Mouse (Mus musculus) forebrain, embryonic 11.5 days (tissue): ENCODE data around the gene Kif26a. TPM values are rescaled to one million over a fixed set of nuclear protein-coding genes. Genes with fewer than 3 reads are reported as not detected.

Experiments
- ATAC-seq: fragments of 200-750 bp; cut with Nextera tagmentation; replicated peaks from 2 replicates; pipeline ENCODE4 v1.8.0; 2017; ENCODE audit warnings: moderate TSS enrichment; ENCODE audit not compliant: low FRiP score
- DNase-seq: peaks from one replicate; pipeline ENCODE4 v3.0.0-alpha.2; 2017; ENCODE audit warnings: low spot score
- H3K27ac ChIP-seq: fragments of 300-500 bp; sonication (generic); 2 replicates; pipeline ENCODE4 v1.5.1; 2014; ENCODE audit warnings: low read depth, low read length
- H3K27me3 ChIP-seq: fragments of 300-500 bp; sonication (generic); 2 replicates; pipeline ENCODE4 v1.6.1; 2014; ENCODE audit warnings: mild to moderate bottlenecking, low read length, mixed read lengths; ENCODE audit not compliant: control insufficient read depth, insufficient read depth
- H3K36me3 ChIP-seq: fragments of 300-500 bp; sonication (generic); 2 replicates; pipeline ENCODE4 v1.6.1; 2014; ENCODE audit warnings: mild to moderate bottlenecking, low read length, moderate library complexity, mixed read lengths; ENCODE audit not compliant: control insufficient read depth, insufficient read depth
- H3K4me1 ChIP-seq: fragments of 300-500 bp; sonication (generic); replicated peaks from 2 replicates; pipeline ENCODE4 v1.6.1; 2014; ENCODE audit warnings: low read length, mixed read lengths; ENCODE audit not compliant: control insufficient read depth, insufficient read depth
- H3K4me2 ChIP-seq: fragments of 300-500 bp; sonication (generic); 2 replicates; pipeline ENCODE4 v1.6.1; 2014; ENCODE audit warnings: low read depth, mild to moderate bottlenecking, low read length, moderate library complexity, mixed read lengths; ENCODE audit not compliant: severe bottlenecking
- H3K4me3 ChIP-seq: fragments of 300-500 bp; sonication (generic); 2 replicates; pipeline ENCODE4 v1.5.1; 2014; ENCODE audit warnings: low read depth, low read length
- H3K9ac ChIP-seq: fragments of 300-500 bp; sonication (generic); 2 replicates; pipeline ENCODE4 v1.6.1; 2014; ENCODE audit warnings: low read length
- H3K9me3 ChIP-seq: fragments of 300-500 bp; sonication (generic); 2 replicates; pipeline ENCODE4 v1.6.1; 2016; ENCODE audit warnings: low read length, mixed read lengths; ENCODE audit not compliant: control insufficient read depth
- WGBS: fragments of 180-500 bp; shearing (Covaris S2); extraction: QIAGEN DNeasy Blood & Tissue Kit; methylation state at CpG from one replicate; pipeline ENCODE4 v1.1.7; 2014; 5-methylcytosine and 5-hydroxymethylcytosine counted together
- polyA plus RNA-seq: library from polyadenylated mRNA; unstranded; fragments of >200 nt; fragmentation: Nextera tagmentation; extraction: Ambion mirVana; gene quantifications from 2 replicates; pipeline ENCODE4 v1.2.1, GENCODE M21; 2014

Kif26a gene
- polyA plus RNA-seq, 1 experiment from 2014 or later = 7.1 TPM

GRCm38 (mm10) chr12:112108696-112109445, 37.1 kb upstream of the Kif26a start:
- Histone ChIP-seq H3K4me2 (no peak overlapping the region), H3K9ac (no peak overlapping the region), H3K4me1 (peaks cover 8% of the 10 kb centered on the region), H3K9me3 (no peaks in the 10 kb centered on the region), H3K36me3 (no peaks in the 10 kb centered on the region), H3K27me3 (no peaks in the 10 kb centered on the region), H3K4me3 (no peak overlapping the region), H3K27ac (no peak overlapping the region)
- DNase-seq = no peak
- ATAC-seq = no peak
- WGBS = 90% methylated on average over 11 of the region's 11 CpGs

GRCm38 (mm10) chr12:112109701-112110100, 36.3 kb upstream of the Kif26a start:
- ATAC-seq = no peak

GRCm38 (mm10) chr12:112111323-112111722, 34.7 kb upstream of the Kif26a start:
- no peaks in the 10 kb centered on the region for H3K36me3 ChIP-seq
- no peak overlapping the region for H3K27ac ChIP-seq
- H3K9ac ChIP-seq = no peak overlapping the region
- no peak for ATAC-seq
- H3K27me3 ChIP-seq = no peaks in the 10 kb centered on the region
- no peaks in the 10 kb centered on the region for H3K9me3 ChIP-seq
- 87% methylated on average over 5 of the region's 5 CpGs for WGBS
- H3K4me3 ChIP-seq = no peak overlapping the region
- no peak overlapping the region for H3K4me2 ChIP-seq
- no peak for DNase-seq
- peaks cover 8% of the 10 kb centered on the region for H3K4me1 ChIP-seq

More at GRCm38 (mm10) chr12:112109701-112110100, 36.3 kb upstream of the Kif26a start:
- WGBS = 83% methylated on average over 9 of the region's 9 CpGs
- peaks cover 8% of the 10 kb centered on the region for H3K4me1 ChIP-seq
- H3K27ac ChIP-seq = no peak overlapping the region
- DNase-seq = no peak
- no peak overlapping the region for H3K9ac ChIP-seq
- no peak overlapping the region for H3K4me2 ChIP-seq
- H3K27me3 ChIP-seq = no peaks in the 10 kb centered on the region
- H3K9me3 ChIP-seq = no peaks in the 10 kb centered on the region
- H3K36me3 ChIP-seq = no peaks in the 10 kb centered on the region
- H3K4me3 ChIP-seq = no peak overlapping the region

GRCm38 (mm10) chr12:112112235-112112634, 33.8 kb upstream of the Kif26a start:
- Histone ChIP-seq H3K27ac (no peak overlapping the region), H3K9me3 (no peaks in the 10 kb centered on the region), H3K9ac (no peak overlapping the region), H3K4me2 (no peak overlapping the region), H3K4me3 (no peak overlapping the region), H3K27me3 (no peaks in the 10 kb centered on the region), H3K4me1 (peaks cover 7% of the 10 kb centered on the region), H3K36me3 (no peaks in the 10 kb centered on the region)
- ATAC-seq (no peak), DNase-seq (no peak)
- WGBS = 88% methylated on average over 6 of the region's 6 CpGs

GRCm38 (mm10) chr12:112112686-112113396, 33.2 kb upstream of the Kif26a start:
- Histone ChIP-seq H3K36me3 (no peaks in the 10 kb centered on the region), H3K4me3 (no peak overlapping the region), H3K27me3 (no peaks in the 10 kb centered on the region), H3K27ac (no peak overlapping the region), H3K9me3 (no peaks in the 10 kb centered on the region), H3K4me2 (no peak overlapping the region), H3K4me1 (peaks cover 7% of the 10 kb centered on the region), H3K9ac (no peak overlapping the region)
- ATAC-seq (peak; percentile 54), DNase-seq (no peak)
- 17% methylated on average over 13 of the region's 13 CpGs for WGBS

GRCm38 (mm10) chr12:112113710-112114109, 32.3 kb upstream of the Kif26a start:
- Histone ChIP-seq H3K36me3 (no peaks in the 10 kb centered on the region), H3K9ac (no peak overlapping the region), H3K27me3 (no peaks in the 10 kb centered on the region), H3K4me1 (peaks cover 7% of the 10 kb centered on the region), H3K27ac (no peak overlapping the region), H3K4me2 (no peak overlapping the region), H3K4me3 (no peak overlapping the region), H3K9me3 (no peaks in the 10 kb centered on the region)
- DNase-seq (peak; percentile 90), ATAC-seq (peak; percentile 58)
- WGBS = 12% methylated on average over 7 of the region's 7 CpGs

- H3K9ac ChIP-seq = no peak overlapping the region
- no peak for ATAC-seq
- H3K4me1 ChIP-seq = peaks cover 7% of the 10 kb centered on the region
- H3K4me2 ChIP-seq = no peak overlapping the region
- DNase-seq = no peak
- WGBS = 85% methylated on average over 5 of the region's 5 CpGs
- H3K27me3 ChIP-seq = no peaks in the 10 kb centered on the region
- no peaks in the 10 kb centered on the region for H3K36me3 ChIP-seq
- no peaks in the 10 kb centered on the region for H3K9me3 ChIP-seq
- H3K4me3 ChIP-seq = no peak overlapping the region
- H3K27ac ChIP-seq = no peak overlapping the region
These were observed 29.0 kb upstream of the Kif26a start for GRCm38 (mm10) chr12:112117006-112117405.

GRCm38 (mm10) chr12:112117649-112118048, 28.4 kb upstream of the Kif26a start:
- ATAC-seq = no peak
- Histone ChIP-seq H3K27me3 (no peaks in the 10 kb centered on the region), H3K4me1 (peaks cover 6% of the 10 kb centered on the region), H3K4me3 (no peak overlapping the region), H3K4me2 (no peak overlapping the region), H3K36me3 (no peaks in the 10 kb centered on the region), H3K9me3 (no peaks in the 10 kb centered on the region), H3K9ac (no peak overlapping the region), H3K27ac (no peak overlapping the region)
- no peak for DNase-seq
- 83% methylated on average over 7 of the region's 7 CpGs for WGBS
